Mouse (Mus musculus): ENCODE measurements at regions not wholly inside any gene's neighbourhood (a gene's known extent, or its start where the extent isn't known, plus 50 kb on each side); places are given as distances from the start of the nearest gene placed in this dataset.

DNA sequence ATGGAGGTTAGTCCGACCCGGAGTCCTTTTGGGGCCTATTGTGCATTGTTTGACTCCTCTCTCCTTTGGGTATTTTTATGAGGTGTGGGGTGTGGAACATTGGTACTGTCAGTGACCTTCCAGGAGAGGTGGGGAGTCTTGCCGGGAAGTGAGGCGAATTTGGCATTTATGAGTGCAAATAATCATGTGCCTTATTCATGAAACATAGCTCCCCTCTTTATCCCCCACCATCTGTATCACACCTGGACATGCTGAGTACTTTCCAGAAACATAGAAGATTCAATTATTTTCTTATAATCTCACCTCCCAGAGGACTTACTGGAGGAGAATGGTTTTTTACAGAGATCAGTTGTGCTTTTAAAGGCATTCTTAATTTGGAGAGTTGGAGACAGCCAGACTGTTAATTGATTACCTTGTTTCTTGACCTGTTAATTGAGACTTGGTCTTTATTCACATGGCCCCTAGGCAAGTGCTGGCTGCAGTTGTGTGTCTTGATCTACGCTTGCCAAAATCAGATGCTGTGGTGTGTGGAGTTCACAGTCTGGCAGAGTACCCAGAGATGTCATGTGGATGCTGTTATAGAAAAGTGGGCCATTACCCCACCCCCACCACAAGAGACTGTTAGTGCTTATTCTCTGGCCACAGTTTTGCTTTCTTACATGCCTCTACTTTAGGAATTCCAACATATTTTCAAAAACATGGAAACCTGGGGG is 215.5 kb downstream of the Slc30a10 start:
- H3K36me3 ChIP-seq (ENCODE audit: control insufficient read depth, insufficient read depth, low read length): no peaks in the 10 kb centered on the region
- 67% methylated on average over 5 of the region's 5 CpGs for WGBS
- ATAC-seq (ENCODE audit: low read depth): peak; percentile 48; the same call in 1 of the 2 replicates
- H3K27ac ChIP-seq (ENCODE audit: low read length): 0 out of 2 replicates have a peak overlapping the region, but pooled peaks have one; percentile 37
- H3K9me3 ChIP-seq (ENCODE audit: control insufficient read depth, low read length): no peaks in the 10 kb centered on the region
- no peaks in the 10 kb centered on the region for H3K27me3 ChIP-seq (ENCODE audit: control insufficient read depth, insufficient read depth, low read depth, low read length)
- peaks cover 24% of the 10 kb centered on the region for H3K4me1 ChIP-seq (replicated peaks; ENCODE audit: control insufficient read depth, insufficient read depth, low read length)
- H3K4me2 ChIP-seq (ENCODE audit: low read depth, low read length): no peak overlapping the region
- no peak overlapping the region for H3K9ac ChIP-seq (ENCODE audit: low read length)
- H3K4me3 ChIP-seq (ENCODE audit: low read length): no peak overlapping the region

DNA sequence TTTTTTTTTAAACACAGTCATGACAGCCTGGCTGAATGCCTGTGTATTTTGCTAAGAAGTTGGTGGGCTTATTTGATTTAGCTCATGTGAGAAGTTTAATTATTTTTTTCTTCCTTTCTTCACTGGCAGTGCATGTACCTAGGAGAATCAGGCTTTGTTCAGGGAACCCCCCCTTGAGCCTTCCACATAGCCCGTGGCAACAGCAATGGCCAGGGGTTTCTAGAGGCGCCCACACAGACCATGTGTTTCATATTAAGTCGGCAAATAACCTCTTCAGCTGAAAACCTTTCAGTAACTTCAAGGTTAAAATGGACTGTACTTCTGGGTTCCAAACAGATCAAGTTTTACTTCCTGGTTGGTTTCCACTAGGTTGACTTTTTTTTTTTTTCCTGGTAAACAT is 218.3 kb downstream of the Slc30a10 start:
- 38% methylated on average over 3 of the region's 3 CpGs for WGBS
- ATAC-seq (ENCODE audit: low read depth): no peak
- H3K27ac ChIP-seq (ENCODE audit: low read length): peak overlapping the region; percentile 55; the same call in 1 of the 2 replicates

DNA sequence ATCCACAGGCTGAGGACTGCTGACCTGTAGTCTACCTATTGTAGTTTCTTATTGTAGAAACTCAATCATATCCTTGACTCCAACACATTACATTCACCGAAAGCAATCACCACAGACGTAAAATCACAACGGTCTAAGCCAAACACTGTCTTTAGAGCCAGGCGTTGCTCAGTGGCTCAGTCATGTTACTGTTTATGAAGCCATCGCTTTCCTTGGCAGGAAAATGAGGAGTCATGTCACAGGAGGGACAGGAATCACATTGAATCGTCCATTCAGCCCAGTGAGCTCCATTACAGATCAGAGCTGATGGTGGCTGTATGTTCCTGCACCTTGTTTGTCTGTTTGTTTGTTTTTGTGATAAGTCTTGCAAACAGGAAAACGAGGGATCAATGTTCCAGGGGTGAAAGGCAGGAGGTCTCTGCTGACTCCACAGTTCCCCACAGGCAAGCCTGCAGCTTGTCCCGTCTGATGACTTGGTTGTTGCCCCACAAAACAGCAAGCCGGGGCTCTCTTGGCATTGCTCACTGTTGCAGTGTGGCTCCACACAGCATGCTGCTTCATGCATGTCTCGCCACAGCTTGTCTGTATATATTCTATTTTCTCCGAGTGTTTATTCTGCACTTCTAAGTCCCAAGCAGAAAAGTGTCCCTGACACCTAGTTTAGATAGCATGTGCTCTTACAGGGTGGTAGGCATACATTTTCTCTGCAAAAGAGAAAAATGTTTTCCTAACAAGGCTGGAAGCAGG is 221.2 kb downstream of the Slc30a10 start:
- WGBS: 41% methylated on average over 11 of the region's 11 CpGs
- H3K27me3 ChIP-seq (ENCODE audit: control insufficient read depth, insufficient read depth, low read depth, low read length): no peaks in the 10 kb centered on the region
- peak; percentile 91 for ATAC-seq (ENCODE audit: low read depth)
- H3K4me3 ChIP-seq (ENCODE audit: low read length): no peak overlapping the region
- H3K4me2 ChIP-seq (ENCODE audit: low read depth, low read length): no peak overlapping the region
- H3K9ac ChIP-seq (ENCODE audit: low read length): no peak overlapping the region
- H3K36me3 ChIP-seq (ENCODE audit: control insufficient read depth, insufficient read depth, low read length): no peaks in the 10 kb centered on the region
- H3K4me1 ChIP-seq (replicated peaks; ENCODE audit: control insufficient read depth, insufficient read depth, low read length): peaks cover 22% of the 10 kb centered on the region
- H3K9me3 ChIP-seq (ENCODE audit: control insufficient read depth, low read length): no peaks in the 10 kb centered on the region
- H3K27ac ChIP-seq (ENCODE audit: low read length): peak overlapping the region; percentile 70

More for the DNA sequence above, 218.3 kb downstream of the Slc30a10 start:
- Histone ChIP-seq H3K27me3 (ENCODE audit: control insufficient read depth, insufficient read depth, low read depth, low read length) (no peaks in the 10 kb centered on the region), H3K9me3 (ENCODE audit: control insufficient read depth, low read length) (no peaks in the 10 kb centered on the region), H3K4me1 (replicated peaks; ENCODE audit: control insufficient read depth, insufficient read depth, low read length) (peaks cover 29% of the 10 kb centered on the region), H3K4me3 (ENCODE audit: low read length) (no peak overlapping the region), H3K9ac (ENCODE audit: low read length) (no peak overlapping the region), H3K4me2 (ENCODE audit: low read depth, low read length) (no peak overlapping the region), H3K36me3 (ENCODE audit: control insufficient read depth, insufficient read depth, low read length) (no peaks in the 10 kb centered on the region)

DNA sequence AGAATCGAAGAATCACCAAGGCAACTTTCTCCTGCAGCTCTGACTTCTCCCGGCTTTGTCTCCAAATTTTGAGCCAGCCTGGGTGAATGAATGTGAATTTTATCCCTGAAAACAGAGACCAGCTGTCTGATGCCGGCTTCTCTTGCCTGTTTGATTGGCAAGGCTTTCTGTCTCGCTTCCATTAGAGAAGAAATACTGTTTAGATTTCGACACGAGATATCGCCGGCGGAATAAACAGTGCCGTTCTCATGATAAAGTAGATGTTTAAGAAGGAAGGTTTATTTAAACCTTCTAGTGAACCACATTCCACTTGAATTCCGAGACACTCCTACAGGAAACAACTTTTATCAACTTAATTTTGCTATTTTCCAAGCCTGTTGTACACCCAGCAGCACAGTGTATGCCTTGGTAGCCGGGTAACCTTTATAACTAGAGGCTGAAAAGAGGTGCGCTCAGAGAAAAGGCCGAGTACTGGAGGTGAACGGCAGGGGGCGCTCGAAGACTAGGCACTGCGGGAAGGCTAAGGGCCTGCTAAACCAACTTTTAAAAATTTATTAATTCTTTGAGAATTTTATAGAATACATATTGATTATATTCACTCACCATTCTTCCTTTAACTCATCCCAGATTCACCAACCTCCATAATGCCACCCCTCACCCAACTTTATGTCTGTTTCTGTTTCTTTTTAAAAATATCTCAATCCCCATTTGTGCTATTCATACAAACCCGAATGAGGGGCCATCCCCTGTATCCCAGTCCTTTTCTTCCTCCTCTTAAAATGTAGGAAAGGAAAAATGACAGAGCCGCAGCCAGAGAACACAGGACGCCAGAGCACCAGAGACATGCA is 227.2 kb downstream of the Slc30a10 start:
- Histone ChIP-seq H3K27ac (ENCODE audit: low read length) (peak overlapping the region; percentile 48), H3K4me2 (ENCODE audit: low read depth, low read length) (peak overlapping the region; percentile 44), H3K27me3 (ENCODE audit: control insufficient read depth, insufficient read depth, low read depth, low read length) (no peaks in the 10 kb centered on the region), H3K9ac (ENCODE audit: low read length) (peak overlapping the region; percentile 39), H3K4me1 (replicated peaks; ENCODE audit: control insufficient read depth, insufficient read depth, low read length) (peaks cover 11% of the 10 kb centered on the region), H3K9me3 (ENCODE audit: control insufficient read depth, low read length) (no peaks in the 10 kb centered on the region), H3K4me3 (ENCODE audit: low read length) (peak overlapping the region; percentile 25), H3K36me3 (ENCODE audit: control insufficient read depth, insufficient read depth, low read length) (no peaks in the 10 kb centered on the region)
- WGBS: 12% methylated on average over 21 of the region's 21 CpGs
- peak; percentile 86 for ATAC-seq (ENCODE audit: low read depth)

DNA sequence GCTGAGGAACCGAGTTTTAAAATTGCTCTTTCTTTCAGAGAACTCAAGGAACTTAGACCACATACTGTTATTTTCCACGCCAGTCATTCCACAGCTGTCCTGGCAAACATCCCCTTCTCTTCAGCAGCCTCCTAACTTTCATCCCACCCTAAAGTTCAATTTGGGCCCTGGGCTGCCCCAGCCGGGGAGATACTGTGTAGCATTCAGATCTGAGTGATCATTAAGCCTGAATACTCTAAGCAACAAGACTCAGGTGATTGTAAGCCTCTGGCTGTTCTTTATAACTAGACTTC is 227.8 kb downstream of the Slc30a10 start:
- Histone ChIP-seq H3K9ac (ENCODE audit: low read length) (no peak overlapping the region; the same call in 1 of the 2 replicates), H3K4me1 (replicated peaks; ENCODE audit: control insufficient read depth, insufficient read depth, low read length) (peaks cover 10% of the 10 kb centered on the region), H3K4me3 (ENCODE audit: low read length) (no peak overlapping the region), H3K36me3 (ENCODE audit: control insufficient read depth, insufficient read depth, low read length) (no peaks in the 10 kb centered on the region), H3K27me3 (ENCODE audit: control insufficient read depth, insufficient read depth, low read depth, low read length) (no peaks in the 10 kb centered on the region), H3K9me3 (ENCODE audit: control insufficient read depth, low read length) (no peaks in the 10 kb centered on the region), H3K4me2 (ENCODE audit: low read depth, low read length) (no peak overlapping the region), H3K27ac (ENCODE audit: low read length) (peak overlapping the region; percentile 48)
- no peak for ATAC-seq (ENCODE audit: low read depth)
- WGBS: 48% methylated on average over 3 of the region's 3 CpGs

DNA sequence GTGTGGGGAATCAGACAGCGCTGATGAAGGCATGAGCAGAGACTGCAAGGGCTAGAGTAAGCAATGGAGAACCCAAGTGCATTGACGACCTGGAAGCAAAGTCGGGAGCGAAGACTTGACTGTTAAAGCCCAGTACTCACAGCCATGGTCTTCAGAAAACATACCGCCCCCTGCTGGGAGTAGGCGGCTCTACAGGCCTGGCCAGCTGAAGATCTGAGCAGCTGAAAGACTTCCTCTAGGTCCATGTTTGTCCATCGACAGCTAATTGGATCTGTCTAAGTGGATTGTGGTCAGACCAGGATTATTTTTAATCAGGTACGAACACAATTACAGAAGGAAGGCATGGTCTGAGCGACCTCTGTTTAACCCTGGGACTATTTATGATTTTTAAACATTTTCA is 230.0 kb downstream of the Slc30a10 start:
- Histone ChIP-seq H3K36me3 (ENCODE audit: control insufficient read depth, insufficient read depth, low read length) (no peaks in the 10 kb centered on the region), H3K27ac (ENCODE audit: low read length) (no peak overlapping the region), H3K9ac (ENCODE audit: low read length) (no peak overlapping the region), H3K4me2 (ENCODE audit: low read depth, low read length) (no peak overlapping the region), H3K4me1 (replicated peaks; ENCODE audit: control insufficient read depth, insufficient read depth, low read length) (peaks cover 10% of the 10 kb centered on the region), H3K4me3 (ENCODE audit: low read length) (no peak overlapping the region), H3K27me3 (ENCODE audit: control insufficient read depth, insufficient read depth, low read depth, low read length) (no peaks in the 10 kb centered on the region), H3K9me3 (ENCODE audit: control insufficient read depth, low read length) (no peaks in the 10 kb centered on the region)
- WGBS: 86% methylated on average over 9 of the region's 9 CpGs
- ATAC-seq (ENCODE audit: low read depth): no peak

DNA sequence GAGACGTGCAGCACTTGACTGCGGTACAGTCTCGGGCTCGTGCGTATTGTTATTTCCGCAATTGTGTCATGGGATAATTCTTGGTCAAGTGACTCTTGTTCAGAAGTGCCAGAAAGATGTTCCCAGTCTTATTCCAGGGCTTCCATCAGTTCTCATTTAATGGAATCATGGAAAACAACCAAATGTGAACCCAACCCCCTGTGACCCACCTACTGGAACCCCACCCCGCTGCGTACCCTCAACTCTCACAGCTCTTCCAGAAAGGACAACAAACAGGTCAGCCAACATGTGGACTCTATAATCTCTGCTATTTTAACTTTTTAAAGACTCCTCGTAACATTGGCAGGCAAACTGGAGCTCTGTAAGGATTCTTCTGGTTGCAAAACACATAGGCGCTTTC is 233.9 kb downstream of the Slc30a10 start:
- no peak overlapping the region for H3K9ac ChIP-seq (ENCODE audit: low read length)
- no peaks in the 10 kb centered on the region for H3K4me1 ChIP-seq (replicated peaks; ENCODE audit: control insufficient read depth, insufficient read depth, low read length)
- no peaks in the 10 kb centered on the region for H3K9me3 ChIP-seq (ENCODE audit: control insufficient read depth, low read length)
- H3K36me3 ChIP-seq (ENCODE audit: control insufficient read depth, insufficient read depth, low read length): no peaks in the 10 kb centered on the region
- H3K27ac ChIP-seq (ENCODE audit: low read length): no peak overlapping the region
- ATAC-seq (ENCODE audit: low read depth): no peak
- 86% methylated on average over 10 of the region's 10 CpGs for WGBS
- H3K4me2 ChIP-seq (ENCODE audit: low read depth, low read length): no peak overlapping the region
- H3K4me3 ChIP-seq (ENCODE audit: low read length): no peak overlapping the region
- no peaks in the 10 kb centered on the region for H3K27me3 ChIP-seq (ENCODE audit: control insufficient read depth, insufficient read depth, low read depth, low read length)

DNA sequence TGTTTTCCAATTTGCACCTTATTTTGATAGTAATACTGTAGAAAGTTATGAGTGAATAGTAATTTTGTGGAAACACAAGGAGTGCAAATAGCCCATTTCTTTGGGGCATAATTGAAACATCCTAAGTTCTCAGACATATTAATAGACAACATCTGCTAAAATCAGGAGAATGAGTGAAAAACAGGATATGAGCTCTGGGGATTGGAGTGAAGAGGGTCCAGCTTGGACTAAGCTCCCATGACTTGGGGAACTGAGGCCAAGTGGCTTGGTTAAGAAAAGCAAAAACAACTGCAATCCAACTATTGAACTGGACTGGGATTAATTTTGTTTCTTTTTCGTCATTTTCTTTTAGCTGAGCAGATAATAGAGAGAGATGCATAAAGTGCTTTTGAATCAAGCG is 240.7 kb downstream of the Slc30a10 start:
- Histone ChIP-seq H3K4me1 (replicated peaks; ENCODE audit: control insufficient read depth, insufficient read depth, low read length) (no peaks in the 10 kb centered on the region), H3K27me3 (ENCODE audit: control insufficient read depth, insufficient read depth, low read depth, low read length) (no peaks in the 10 kb centered on the region), H3K4me3 (ENCODE audit: low read length) (no peak overlapping the region), H3K4me2 (ENCODE audit: low read depth, low read length) (no peak overlapping the region), H3K36me3 (ENCODE audit: control insufficient read depth, insufficient read depth, low read length) (no peaks in the 10 kb centered on the region), H3K9me3 (ENCODE audit: control insufficient read depth, low read length) (no peaks in the 10 kb centered on the region), H3K27ac (ENCODE audit: low read length) (no peak overlapping the region), H3K9ac (ENCODE audit: low read length) (no peak overlapping the region)
- 82% methylated on average over 2 of the region's 2 CpGs for WGBS
- ATAC-seq (ENCODE audit: low read depth): no peak

DNA sequence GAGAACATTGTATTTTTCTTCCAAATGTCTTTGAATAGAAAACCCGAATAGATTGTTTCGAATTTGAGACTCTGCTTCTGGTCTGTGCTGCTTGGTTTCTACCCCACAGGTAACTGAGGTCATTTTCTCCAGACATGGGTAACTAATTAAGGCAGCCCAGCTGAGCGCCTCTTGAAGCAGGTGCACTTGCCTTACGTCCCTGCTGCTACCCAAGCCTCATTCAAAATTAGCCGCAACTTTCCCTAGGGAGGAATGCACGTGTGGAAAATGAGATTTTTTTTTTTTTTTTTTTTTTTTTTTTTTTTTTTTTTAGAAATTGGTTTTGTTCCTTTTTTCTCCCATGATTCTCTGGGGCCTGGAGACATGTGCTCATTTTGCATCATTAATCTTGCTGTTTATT is 245.1 kb downstream of the Slc30a10 start:
- Histone ChIP-seq H3K9ac (ENCODE audit: low read length) (no peak overlapping the region), H3K27me3 (ENCODE audit: control insufficient read depth, insufficient read depth, low read depth, low read length) (no peaks in the 10 kb centered on the region), H3K27ac (ENCODE audit: low read length) (no peak overlapping the region), H3K4me2 (ENCODE audit: low read depth, low read length) (no peak overlapping the region), H3K9me3 (ENCODE audit: control insufficient read depth, low read length) (no peaks in the 10 kb centered on the region), H3K4me1 (replicated peaks; ENCODE audit: control insufficient read depth, insufficient read depth, low read length) (no peaks in the 10 kb centered on the region), H3K36me3 (ENCODE audit: control insufficient read depth, insufficient read depth, low read length) (no peaks in the 10 kb centered on the region), H3K4me3 (ENCODE audit: low read length) (no peak overlapping the region)
- ATAC-seq (ENCODE audit: low read depth): no peak
- WGBS: 85% methylated on average over 6 of the region's 6 CpGs
